Mouse (Mus musculus) C2C12 (cell line): Measurements from ENCODE around the gene Gpank1.

Experiments used
- CTCF ChIP-seq: IDR thresholded peaks from one replicate; pipeline ENCODE4 v1.5.1; 2011; ENCODE audit not compliant: control insufficient read depth, insufficient read depth, insufficient read length
- FOSL1 ChIP-seq: IDR thresholded peaks from one replicate; pipeline ENCODE4 v1.8.0; 2011; ENCODE audit warnings: mild to moderate bottlenecking, low read length; ENCODE audit not compliant: poor library complexity, insufficient read depth, severe bottlenecking
- MAX ChIP-seq: IDR thresholded peaks from one replicate; pipeline ENCODE4 v1.6.1; 2011; ENCODE audit warnings: mild to moderate bottlenecking, control low read depth
- MYOD1 ChIP-seq: IDR thresholded peaks from one replicate; pipeline ENCODE4 v1.6.1; 2011; ENCODE audit warnings: low read depth; ENCODE audit not compliant: control insufficient read depth, insufficient read length

DNA sequence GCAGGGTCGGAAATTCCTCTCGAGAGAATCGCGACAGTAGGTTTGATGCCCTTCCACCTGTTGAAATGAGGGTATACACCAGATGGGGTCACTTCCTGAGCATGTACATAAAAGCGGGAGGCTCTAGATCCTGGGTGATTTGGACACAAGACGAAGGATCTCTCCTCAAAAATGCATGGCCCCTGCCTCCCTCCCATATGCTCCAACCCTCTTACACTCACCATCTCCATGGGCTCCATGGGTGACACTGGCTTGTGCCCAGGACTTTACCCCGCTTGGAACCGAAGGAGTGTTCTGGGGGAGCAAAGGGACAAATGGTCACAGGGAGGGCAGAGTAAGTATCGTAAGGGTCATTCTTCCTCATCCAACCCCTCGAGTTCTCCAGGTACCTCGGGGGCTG, 40.2 kb downstream of the Gpank1 start:
- TF ChIP-seq CTCF (no peak), MYOD1 (no peak), FOSL1 (no peak), MAX (no peak)
